Mouse (Mus musculus) ES-E14 (cell line): ENCODE measurements around the gene D430042O09Rik.

ENCODE experiments used
- MAFK ChIP-seq: IDR thresholded peaks from 2 replicates; pipeline ENCODE4 v1.6.1; 2014; ENCODE audit warnings: mild to moderate bottlenecking, low read depth, low read length, inconsistent platforms; ENCODE audit not compliant: insufficient read depth
- ZNF384 ChIP-seq: IDR thresholded peaks from 2 replicates; pipeline ENCODE4 v1.6.1; 2012; ENCODE audit warnings: low read depth, low read length, inconsistent platforms

GRCm38 (mm10) chr7:125838078-125838742, 130.5 kb downstream of the D430042O09Rik start:
- TF ChIP-seq MAFK (no peak), ZNF384 (no peak)
